Mouse (Mus musculus): Measurements from ENCODE around the gene Hist3h2ba. TPM values are rescaled to one million over a fixed set of nuclear protein-coding genes. Genes with fewer than 3 reads are reported as not detected.

The Hist3h2ba gene
- polyA plus RNA-seq (2012; rRNA removed), result 3.8 and 4.6 TPM in 2 replicates

DNA sequence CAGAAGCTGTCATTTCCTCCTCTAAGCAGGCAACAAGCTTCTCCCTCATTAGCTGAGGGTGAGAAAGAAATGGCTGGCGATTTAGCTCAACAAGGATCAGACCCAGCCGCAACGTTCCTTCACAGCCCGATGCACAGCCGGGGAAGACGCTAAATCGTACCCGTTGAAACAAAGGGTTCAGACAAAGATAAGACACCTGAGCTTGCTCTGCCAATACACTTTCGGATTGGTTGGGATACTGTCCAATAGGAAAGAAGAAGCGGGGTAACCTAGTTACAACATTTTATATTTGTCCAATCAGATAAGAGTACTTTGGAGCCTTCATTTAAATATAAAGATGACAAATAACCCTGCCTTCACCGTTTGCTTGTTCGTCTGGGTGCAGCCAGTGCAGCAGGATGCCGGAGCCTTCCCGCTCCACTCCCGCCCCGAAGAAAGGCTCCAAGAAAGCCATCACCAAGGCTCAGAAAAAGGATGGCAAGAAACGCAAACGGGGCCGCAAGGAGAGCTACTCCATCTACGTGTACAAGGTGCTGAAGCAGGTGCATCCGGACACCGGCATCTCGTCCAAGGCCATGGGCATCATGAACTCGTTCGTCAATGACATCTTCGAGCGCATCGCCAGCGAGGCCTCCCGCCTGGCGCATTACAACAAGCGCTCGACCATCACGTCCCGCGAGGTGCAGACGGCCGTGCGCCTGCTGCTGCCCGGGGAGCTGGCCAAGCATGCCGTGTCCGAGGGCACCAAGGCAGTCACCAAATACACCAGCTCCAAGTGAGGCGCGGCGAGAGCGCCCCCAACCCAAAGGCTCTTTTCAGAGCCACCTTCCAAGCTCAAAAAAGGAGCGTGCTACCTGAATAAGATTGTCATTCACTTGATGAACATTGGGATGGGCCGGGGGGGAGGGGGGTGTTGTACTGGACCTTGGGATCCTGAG, at the start of gene Hist3h2ba:
Hist3h2ba (plus strand) TSS at position 379 of the 938 bp plus-strand sequence.

DNA sequence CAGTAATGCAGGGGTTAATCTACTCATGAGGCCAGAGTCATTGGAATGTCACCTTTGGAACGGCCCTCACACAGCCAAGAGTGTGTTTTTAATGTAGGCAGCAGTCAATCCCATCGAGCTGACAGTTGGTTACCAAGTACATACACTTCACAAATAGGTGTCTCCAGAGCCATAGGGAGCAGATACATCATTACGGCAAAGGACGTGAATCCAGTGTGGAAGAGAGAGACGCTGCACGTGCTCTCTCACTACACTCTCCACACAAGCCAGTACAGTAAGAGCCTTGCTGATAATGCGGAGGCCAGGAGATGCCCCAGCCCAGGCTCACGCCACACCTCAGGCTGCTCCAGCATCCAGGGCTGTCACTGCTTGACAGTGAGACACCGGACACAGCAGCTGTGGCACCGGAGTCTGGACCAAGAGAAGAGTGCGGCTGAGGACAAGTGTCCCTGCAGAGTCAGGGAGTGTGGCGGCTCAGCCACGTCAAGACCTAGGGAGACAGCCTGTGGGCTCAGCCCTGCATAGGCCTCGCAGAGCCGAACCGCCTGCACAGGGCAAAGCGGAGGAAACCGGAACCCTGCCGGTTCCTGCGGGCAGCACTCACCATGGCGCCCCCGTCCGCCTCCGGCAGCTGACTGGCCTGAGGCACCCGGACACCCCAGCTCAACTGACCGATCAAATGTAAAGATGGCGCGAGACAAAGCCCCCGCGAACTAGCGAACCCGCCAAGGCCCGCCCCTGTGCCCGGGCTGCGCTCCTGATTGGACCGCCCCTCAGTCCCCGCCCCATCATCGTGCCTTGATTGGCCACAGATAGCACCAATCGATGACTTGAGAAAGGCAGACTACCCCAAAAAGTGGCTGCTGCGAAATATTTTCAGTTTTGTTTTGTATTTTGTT, 45.0 kb upstream of the Hist3h2ba start, which contains the start of gene Zfp39:
Zfp39 (minus strand) TSS at position 715 of the 899 bp plus-strand sequence.

DNA sequence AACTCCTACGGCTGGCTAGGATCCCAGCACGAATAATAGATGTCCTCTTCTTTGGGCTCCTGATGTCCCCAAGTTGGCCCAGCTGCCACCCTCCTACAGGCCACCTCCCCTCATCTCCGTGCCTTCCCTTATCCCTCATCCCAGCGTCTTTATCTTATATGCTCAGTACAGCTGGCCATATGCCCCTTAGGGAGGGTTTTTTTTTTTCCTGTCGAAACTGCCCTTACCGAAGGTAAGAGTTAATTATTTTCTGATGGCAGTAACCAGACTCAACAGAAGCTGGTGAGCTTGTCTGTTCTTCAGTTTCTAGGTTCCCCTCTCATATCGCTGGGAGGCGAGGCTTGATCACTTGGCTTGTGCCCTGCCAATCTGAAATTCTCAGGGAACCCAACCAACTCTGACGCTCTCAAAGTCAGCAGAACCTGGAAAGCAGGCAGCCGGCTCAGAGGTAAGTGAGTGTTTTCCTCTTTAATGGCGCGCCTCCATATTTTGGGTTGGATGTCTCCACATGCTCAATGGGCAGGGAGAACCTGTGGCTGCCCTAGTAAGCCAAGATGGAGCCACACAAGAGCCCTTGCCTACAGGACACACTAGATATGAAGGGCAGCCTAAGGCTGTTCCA, 30.9 kb upstream of the Hist3h2ba start, which contains the start of gene Btnl10:
Btnl10 (plus strand) TSS at position 164 of the 622 bp plus-strand sequence.

DNA sequence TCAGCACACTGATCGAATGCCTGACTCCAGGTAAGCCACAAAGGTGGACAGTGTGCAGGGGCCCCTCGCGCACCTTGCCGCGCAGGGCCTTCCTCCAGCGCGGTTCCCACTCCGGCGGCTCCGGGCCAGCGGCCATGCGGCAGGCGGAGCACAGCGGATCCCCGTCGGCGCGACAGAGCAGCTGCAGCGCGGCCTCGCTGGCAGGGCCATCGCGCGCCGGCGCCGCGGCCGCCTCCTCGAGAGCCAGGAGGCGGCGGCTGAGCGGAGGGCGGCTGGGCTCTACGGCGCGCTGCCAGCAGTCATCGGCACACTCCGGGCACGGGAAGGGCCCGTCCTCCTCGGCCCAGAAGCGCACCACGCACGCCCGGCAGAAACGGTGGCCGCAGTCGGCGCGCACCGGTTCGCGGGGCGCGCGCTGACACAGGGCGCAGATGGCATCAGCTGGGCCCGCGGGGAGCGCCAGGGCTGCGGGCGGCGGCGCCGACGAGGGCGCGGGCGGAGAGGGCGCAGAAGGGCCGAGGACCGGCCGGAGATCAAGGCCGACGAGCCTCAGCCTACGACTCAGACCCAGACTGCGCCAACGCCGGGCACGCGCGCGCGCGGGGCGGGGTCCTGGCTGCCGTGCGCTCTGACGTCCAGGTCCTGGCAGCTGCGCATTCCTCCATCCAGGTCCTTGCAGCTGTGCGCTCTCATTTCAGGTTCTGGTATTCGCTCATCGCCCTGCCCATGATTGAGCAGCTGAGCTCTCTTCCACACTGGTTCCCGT, 10.2 kb upstream of the Hist3h2ba start, which contains the start of gene Rnf187:
Rnf187 (minus strand) TSS at position 595 of the 766 bp plus-strand sequence.

DNA sequence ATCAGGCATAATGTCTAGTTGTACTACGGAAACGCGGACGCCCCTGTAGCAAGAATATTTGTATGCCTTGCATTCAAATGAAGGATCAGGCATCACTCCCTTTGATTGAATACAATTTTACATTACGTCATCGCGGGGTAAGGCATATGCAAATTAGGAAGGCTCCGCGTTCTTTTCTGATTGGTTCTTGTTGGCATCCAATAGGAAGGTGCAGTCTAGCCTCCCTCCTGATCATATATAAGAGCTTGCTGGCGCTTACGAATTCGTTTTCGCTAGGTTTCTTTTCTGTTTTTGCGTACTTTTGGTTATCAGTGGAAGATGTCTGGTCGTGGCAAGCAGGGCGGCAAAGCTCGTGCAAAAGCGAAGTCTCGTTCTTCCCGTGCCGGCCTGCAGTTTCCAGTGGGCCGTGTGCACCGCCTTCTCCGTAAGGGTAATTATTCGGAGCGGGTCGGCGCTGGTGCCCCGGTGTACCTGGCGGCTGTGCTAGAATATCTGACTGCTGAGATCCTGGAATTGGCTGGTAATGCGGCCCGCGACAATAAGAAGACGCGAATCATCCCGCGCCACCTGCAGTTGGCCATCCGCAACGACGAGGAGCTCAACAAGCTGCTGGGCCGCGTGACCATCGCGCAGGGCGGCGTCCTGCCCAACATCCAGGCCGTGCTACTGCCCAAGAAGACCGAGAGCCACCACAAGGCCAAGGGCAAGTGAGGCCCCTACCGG, 5.9 kb downstream of the Hist3h2ba start, which contains the start of the genes Hist3h2a and Trim17:
Hist3h2a (plus strand) TSS at position 266 of the 723 bp plus-strand sequence.
Trim17 (plus strand) TSS at position 266 of the 723 bp plus-strand sequence.

DNA sequence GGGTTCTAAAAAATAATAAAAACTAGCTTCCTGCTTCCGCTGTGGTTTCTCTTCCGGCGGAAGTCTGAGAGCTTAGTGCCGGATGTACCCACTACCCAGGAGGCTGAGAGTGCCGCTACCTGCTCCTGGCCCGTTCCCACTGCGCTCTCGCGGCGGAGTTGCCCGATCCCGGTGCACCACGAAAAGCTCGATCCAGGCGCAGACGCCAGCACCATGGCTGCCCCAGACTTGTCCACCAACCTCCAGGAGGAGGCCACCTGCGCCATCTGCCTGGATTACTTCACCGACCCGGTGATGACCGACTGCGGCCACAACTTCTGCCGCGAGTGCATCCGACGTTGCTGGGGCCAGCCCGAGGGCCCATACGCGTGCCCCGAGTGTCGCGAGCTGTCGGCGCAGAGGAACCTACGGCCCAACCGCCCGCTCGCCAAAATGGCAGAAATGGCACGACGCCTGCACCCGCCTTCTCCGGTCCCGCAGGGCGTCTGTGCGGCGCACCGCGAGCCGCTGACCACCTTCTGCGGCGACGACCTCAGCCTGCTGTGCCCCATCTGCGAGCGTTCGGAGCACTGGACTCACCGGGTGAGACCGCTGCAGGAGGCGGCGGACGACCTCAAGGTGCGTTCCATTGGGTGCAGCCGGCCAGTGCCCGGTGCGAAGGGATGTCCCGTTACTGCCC, 29.4 kb downstream of the Hist3h2ba start, which contains the start of gene Trim11:
Trim11 (plus strand) TSS at position 67 of the 679 bp plus-strand sequence.

Other genes with a start within 250 kb of the Hist3h2ba start
- not detected in 2 replicates for gene Olfr319, start 249.8 kb upstream of the Hist3h2ba start, polyA plus RNA-seq (2012; rRNA removed)
- gene Olfr318, start 224.9 kb upstream of the Hist3h2ba start, polyA plus RNA-seq (2012; rRNA removed), result not detected in 2 replicates
- not detected in 2 replicates for gene Olfr317, start 209.7 kb upstream of the Hist3h2ba start, polyA plus RNA-seq (2012; rRNA removed)
- 0.09 and 0.32 TPM in 2 replicates for gene Olfr316, start 196.2 kb upstream of the Hist3h2ba start, polyA plus RNA-seq (2012; rRNA removed)
- 0.18 and 0.20 TPM in 2 replicates for gene Olfr315, start 175.7 kb upstream of the Hist3h2ba start, polyA plus RNA-seq (2012; rRNA removed)
- gene Olfr314, start 166.0 kb upstream of the Hist3h2ba start, polyA plus RNA-seq (2012; rRNA removed), result not detected in 2 replicates
- gene Fam183b, start 147.0 kb upstream of the Hist3h2ba start, polyA plus RNA-seq (2012; rRNA removed), result 11.9 and 17.3 TPM in 2 replicates
- gene Olfr313, start 133.9 kb upstream of the Hist3h2ba start, polyA plus RNA-seq (2012; rRNA removed), result not detected in 2 replicates
- not detected in 2 replicates for gene Olfr312, start 119.7 kb upstream of the Hist3h2ba start, polyA plus RNA-seq (2012; rRNA removed)
- gene Olfr311, start 109.7 kb upstream of the Hist3h2ba start, polyA plus RNA-seq (2012; rRNA removed), result not detected in 2 replicates
- 2.0 and 2.7 TPM in 2 replicates for gene Gm12258, start 101.8 kb upstream of the Hist3h2ba start, polyA plus RNA-seq (2012; rRNA removed)
- gene 2810021J22Rik, start 81.7 kb upstream of the Hist3h2ba start, polyA plus RNA-seq (2012; rRNA removed), result 4.1 and 4.3 TPM in 2 replicates
- 0.62 and 1.0 TPM in 2 replicates for gene Zfp39, start 44.7 kb upstream of the Hist3h2ba start, polyA plus RNA-seq (2012; rRNA removed)
- gene Btnl10, start 31.0 kb upstream of the Hist3h2ba start, polyA plus RNA-seq (2012; rRNA removed), result 0.08 TPM in 1 of 2 replicates, not detected in the other
- gene Rnf187, start 10.0 kb upstream of the Hist3h2ba start, polyA plus RNA-seq (2012; rRNA removed), result 340 and 524 TPM in 2 replicates
- 22.2 and 26.2 TPM in 2 replicates for gene Hist3h2a, start 5.8 kb downstream of the Hist3h2ba start, polyA plus RNA-seq (2012; rRNA removed)
- 0.36 and 0.40 TPM in 2 replicates for gene Trim17, start 5.8 kb downstream of the Hist3h2ba start, polyA plus RNA-seq (2012; rRNA removed)
- 33.3 and 39.5 TPM in 2 replicates for gene Trim11, start 29.2 kb downstream of the Hist3h2ba start, polyA plus RNA-seq (2012; rRNA removed)
- 0.94 and 1.0 TPM in 2 replicates for gene Obscn, start 187.5 kb downstream of the Hist3h2ba start, polyA plus RNA-seq (2012; rRNA removed)
- 9.6 and 11.7 TPM in 2 replicates for gene Iba57, start 214.8 kb downstream of the Hist3h2ba start, polyA plus RNA-seq (2012; rRNA removed)
- 10.5 and 15.1 TPM in 2 replicates for gene Gjc2, start 234.3 kb downstream of the Hist3h2ba start, polyA plus RNA-seq (2012; rRNA removed)
- 225 and 229 TPM in 2 replicates for gene Guk1, start 243.3 kb downstream of the Hist3h2ba start, polyA plus RNA-seq (2012; rRNA removed)